Mouse (Mus musculus) small intestine, adult 2 months (tissue): ENCODE measurements at regions not wholly inside any gene's neighbourhood (a gene's known extent, or its start where the extent isn't known, plus 50 kb on each side); places are given as distances from the start of the nearest gene placed in this dataset.

Experiments used
- CTCF ChIP-seq: fragments of 200-500 bp; IDR thresholded peaks from 2 replicates; pipeline ENCODE4 v1.5.1; 2012; ENCODE audit warnings: low read depth, mild to moderate bottlenecking, control low read depth, inconsistent platforms, low read length, moderate library complexity, mixed read lengths; ENCODE audit not compliant: insufficient replicate concordance, insufficient read length; ENCODE audit errors: extremely low read depth
- POLR2A ChIP-seq: fragments of 200-500 bp; IDR thresholded peaks from 2 replicates; pipeline ENCODE4 v1.6.1; 2012; ENCODE audit warnings: low read depth, mild to moderate bottlenecking, control low read depth, inconsistent platforms, low read length, moderate library complexity

GRCm38 (mm10) chr17:45873200-45873955 lies 139.7 kb upstream of the 1600014C23Rik start:
- TF ChIP-seq POLR2A = no peak
- no peak for TF ChIP-seq CTCF
